Mouse (Mus musculus): ENCODE measurements around the gene Pex26. TPM values are rescaled to one million over a fixed set of nuclear protein-coding genes. Genes with fewer than 3 reads are reported as not detected.

The Pex26 gene
- polyA plus RNA-seq, 1 experiment: 8.3 TPM

DNA sequence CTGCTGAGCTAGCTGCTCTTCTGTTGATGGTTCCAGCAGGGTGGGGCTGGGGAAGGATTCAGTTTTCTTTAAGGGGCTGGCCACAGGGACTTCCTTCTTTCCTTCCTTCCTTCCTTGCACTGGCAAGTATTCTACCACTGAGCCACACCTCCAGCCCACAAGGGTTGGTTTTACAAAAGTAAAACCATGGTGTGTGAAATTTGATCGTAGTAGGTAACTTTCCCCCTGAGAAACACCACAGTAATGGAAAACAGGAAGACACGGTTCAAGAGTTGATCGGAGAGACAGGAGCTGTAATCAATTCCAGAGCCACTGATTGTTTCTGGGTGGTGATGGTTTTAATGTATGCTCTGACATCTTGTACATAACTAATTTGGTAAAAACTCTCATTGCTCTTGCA, 34.0 kb upstream of the Pex26 start:
- Histone ChIP-seq H3K27me3 (ENCODE audit: control insufficient read depth, insufficient read depth, low read length) (no peaks in the 10 kb centered on the region), H3K4me1 (ENCODE audit: control insufficient read depth, insufficient read depth, insufficient read length) (no peaks in the 10 kb centered on the region), H3K4me3 (ENCODE audit: extremely low read depth, insufficient read depth, insufficient read length) (no peak overlapping the region), H3K27ac (ENCODE audit: insufficient read depth, low read length) (no peak overlapping the region), H3K36me3 (ENCODE audit: control insufficient read depth, insufficient read depth, low read length) (no peaks in the 10 kb centered on the region)
- WGBS: 13% methylated on average over 3 of the region's 3 CpGs
- no peak for TF ChIP-seq CTCF (IDR thresholded peaks at IDR 0.05; ENCODE audit: extremely low read depth, insufficient read depth, insufficient read length, insufficient replicate concordance)
- no peak for TF ChIP-seq POLR2A (IDR thresholded peaks at IDR 0.05; ENCODE audit: low read depth, low read length)
- no peak for DNase-seq (ENCODE audit: low read depth in 1 of 2, low spot score in 2 of 2)

DNA sequence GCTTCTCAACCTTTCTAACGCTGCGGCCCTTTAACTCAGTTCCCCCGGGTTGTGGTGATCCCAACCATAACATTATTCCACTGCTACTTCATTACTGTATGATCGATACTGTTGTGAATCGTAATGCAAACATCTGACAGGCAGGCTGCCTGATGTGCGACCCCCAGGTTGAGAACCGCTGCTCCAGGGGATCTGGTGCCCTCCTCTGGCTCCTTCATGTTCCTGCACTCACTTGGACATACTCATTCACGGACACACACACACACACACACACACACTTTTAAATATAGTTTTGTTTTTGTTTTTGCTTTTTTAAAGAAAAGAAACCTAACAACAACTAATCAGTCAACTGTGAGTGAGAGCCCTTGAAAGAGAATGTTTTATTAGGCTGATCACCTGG, 33.3 kb upstream of the Pex26 start:
- H3K27me3 ChIP-seq (ENCODE audit: control insufficient read depth, insufficient read depth, low read length): no peaks in the 10 kb centered on the region
- DNase-seq (ENCODE audit: low read depth in 1 of 2, low spot score in 2 of 2): no peak
- no peak for TF ChIP-seq CTCF (IDR thresholded peaks at IDR 0.05; ENCODE audit: extremely low read depth, insufficient read depth, insufficient read length, insufficient replicate concordance)
- TF ChIP-seq POLR2A (IDR thresholded peaks at IDR 0.05; ENCODE audit: low read depth, low read length): no peak
- 97% methylated on average over 8 of the region's 8 CpGs for WGBS
- no peak overlapping the region for H3K4me3 ChIP-seq (ENCODE audit: extremely low read depth, insufficient read depth, insufficient read length)
- no peak overlapping the region for H3K27ac ChIP-seq (ENCODE audit: insufficient read depth, low read length)
- no peaks in the 10 kb centered on the region for H3K4me1 ChIP-seq (ENCODE audit: control insufficient read depth, insufficient read depth, insufficient read length)
- H3K36me3 ChIP-seq (ENCODE audit: control insufficient read depth, insufficient read depth, low read length): no peaks in the 10 kb centered on the region

DNA sequence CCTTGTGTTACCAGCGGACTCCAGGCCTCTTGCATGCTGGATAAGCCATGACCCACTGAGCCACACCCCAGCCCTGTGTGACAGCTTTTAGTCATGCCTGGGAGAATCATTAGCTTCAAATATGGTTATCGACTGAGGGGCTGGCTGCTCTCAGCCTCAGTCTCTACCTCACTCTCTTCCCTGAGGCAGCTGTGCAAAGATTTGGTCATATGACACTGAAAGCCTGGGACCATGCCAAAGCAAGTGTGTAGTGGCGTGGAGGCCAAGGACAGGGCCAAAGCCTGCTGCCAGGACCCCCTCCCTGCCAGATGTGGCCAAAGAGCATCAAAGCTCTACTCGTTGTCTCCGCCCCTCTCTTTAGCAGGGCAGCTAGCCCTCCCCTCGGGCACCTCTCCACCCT, 31.7 kb upstream of the Pex26 start:
- Histone ChIP-seq H3K27me3 (ENCODE audit: control insufficient read depth, insufficient read depth, low read length) (no peaks in the 10 kb centered on the region), H3K27ac (ENCODE audit: insufficient read depth, low read length) (no peak overlapping the region), H3K36me3 (ENCODE audit: control insufficient read depth, insufficient read depth, low read length) (no peaks in the 10 kb centered on the region), H3K4me1 (ENCODE audit: control insufficient read depth, insufficient read depth, insufficient read length) (no peaks in the 10 kb centered on the region), H3K4me3 (ENCODE audit: extremely low read depth, insufficient read depth, insufficient read length) (no peak overlapping the region)
- DNase-seq (ENCODE audit: low read depth in 1 of 2, low spot score in 2 of 2): no peak
- 86% methylated on average over 6 of the region's 6 CpGs for WGBS
- no peak for TF ChIP-seq CTCF (IDR thresholded peaks at IDR 0.05; ENCODE audit: extremely low read depth, insufficient read depth, insufficient read length, insufficient replicate concordance)
- TF ChIP-seq POLR2A (IDR thresholded peaks at IDR 0.05; ENCODE audit: low read depth, low read length): no peak

DNA sequence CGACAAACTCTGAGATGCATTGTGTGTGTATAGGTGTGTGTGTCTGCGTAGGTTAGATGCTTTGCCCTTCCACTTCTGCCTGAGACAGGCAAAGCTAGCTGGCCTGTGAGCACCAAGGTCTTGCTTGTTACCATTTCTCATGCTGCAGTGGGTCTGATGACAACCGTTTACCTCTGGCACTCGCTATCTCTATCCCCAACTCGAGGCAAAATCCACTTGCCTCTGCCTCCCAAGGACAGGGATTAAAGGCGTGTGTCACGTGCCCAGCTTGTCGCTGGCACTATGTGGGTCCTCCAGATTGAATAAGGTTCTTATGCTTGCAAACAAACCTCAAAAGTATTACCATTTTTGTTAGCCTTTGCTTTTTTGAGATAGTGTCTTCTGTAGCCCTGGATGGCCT, 30.3 kb upstream of the Pex26 start:
- no peak for TF ChIP-seq POLR2A (IDR thresholded peaks at IDR 0.05; ENCODE audit: low read depth, low read length)
- TF ChIP-seq CTCF (IDR thresholded peaks at IDR 0.05; ENCODE audit: extremely low read depth, insufficient read depth, insufficient read length, insufficient replicate concordance): no peak
- WGBS: 88% methylated on average over 8 of the region's 8 CpGs
- Histone ChIP-seq H3K27me3 (ENCODE audit: control insufficient read depth, insufficient read depth, low read length) (no peaks in the 10 kb centered on the region), H3K4me3 (ENCODE audit: extremely low read depth, insufficient read depth, insufficient read length) (no peak overlapping the region), H3K27ac (ENCODE audit: insufficient read depth, low read length) (no peak overlapping the region), H3K36me3 (ENCODE audit: control insufficient read depth, insufficient read depth, low read length) (no peaks in the 10 kb centered on the region), H3K4me1 (ENCODE audit: control insufficient read depth, insufficient read depth, insufficient read length) (no peaks in the 10 kb centered on the region)
- no peak for DNase-seq (ENCODE audit: low read depth in 1 of 2, low spot score in 2 of 2)

DNA sequence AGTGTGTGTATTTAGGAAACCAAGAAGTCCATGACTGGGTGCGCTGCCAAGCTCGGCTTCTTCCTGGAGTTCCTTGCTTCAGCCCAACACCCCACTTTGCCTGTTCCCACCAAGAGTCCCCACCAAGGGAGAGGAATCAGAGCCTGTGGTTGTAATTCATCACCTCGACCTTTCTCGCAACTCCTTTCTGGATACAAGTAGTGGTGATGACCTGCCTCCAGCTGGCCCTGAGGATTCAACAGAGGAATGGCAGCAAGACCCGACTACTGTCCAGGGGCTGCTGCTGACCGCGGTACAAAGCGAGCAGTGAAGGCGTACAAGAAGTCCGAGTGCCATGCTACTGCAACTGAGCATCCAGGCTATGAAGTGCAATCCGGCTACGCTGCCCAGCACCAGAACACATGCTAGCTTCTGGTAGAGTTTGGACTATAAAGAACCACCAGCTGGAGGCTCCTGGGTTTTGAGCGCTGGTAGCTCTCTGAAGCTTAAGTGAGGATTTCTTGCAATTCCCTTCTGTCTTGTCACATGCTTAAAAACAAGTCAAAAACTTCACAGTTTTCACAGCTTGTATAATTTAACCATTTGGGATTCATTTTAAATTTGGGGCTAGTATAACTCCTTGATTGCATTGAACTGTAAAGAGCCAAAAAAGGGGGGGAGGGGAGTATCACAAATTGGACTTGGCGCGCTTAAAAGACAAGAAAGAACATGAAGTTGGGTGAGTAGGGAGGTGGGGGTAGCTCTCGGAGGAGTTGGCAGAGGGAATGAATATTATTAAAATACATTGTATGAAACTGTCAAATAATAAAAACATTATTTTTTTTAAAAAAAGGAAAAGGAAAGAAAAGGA, 28.8 kb upstream of the Pex26 start:
- no peak overlapping the region for H3K27ac ChIP-seq (ENCODE audit: insufficient read depth, low read length)
- DNase-seq (ENCODE audit: low read depth in 1 of 2, low spot score in 2 of 2): no peak
- TF ChIP-seq POLR2A (IDR thresholded peaks at IDR 0.05; ENCODE audit: low read depth, low read length) (no peak), CTCF (IDR thresholded peaks at IDR 0.05; ENCODE audit: extremely low read depth, insufficient read depth, insufficient read length, insufficient replicate concordance) (no peak)
- H3K4me3 ChIP-seq (ENCODE audit: extremely low read depth, insufficient read depth, insufficient read length): no peak overlapping the region
- no peaks in the 10 kb centered on the region for H3K4me1 ChIP-seq (ENCODE audit: control insufficient read depth, insufficient read depth, insufficient read length)
- no peaks in the 10 kb centered on the region for H3K27me3 ChIP-seq (ENCODE audit: control insufficient read depth, insufficient read depth, low read length)
- WGBS: 96% methylated on average over 16 of the region's 16 CpGs
- H3K36me3 ChIP-seq (ENCODE audit: control insufficient read depth, insufficient read depth, low read length): no peaks in the 10 kb centered on the region

DNA sequence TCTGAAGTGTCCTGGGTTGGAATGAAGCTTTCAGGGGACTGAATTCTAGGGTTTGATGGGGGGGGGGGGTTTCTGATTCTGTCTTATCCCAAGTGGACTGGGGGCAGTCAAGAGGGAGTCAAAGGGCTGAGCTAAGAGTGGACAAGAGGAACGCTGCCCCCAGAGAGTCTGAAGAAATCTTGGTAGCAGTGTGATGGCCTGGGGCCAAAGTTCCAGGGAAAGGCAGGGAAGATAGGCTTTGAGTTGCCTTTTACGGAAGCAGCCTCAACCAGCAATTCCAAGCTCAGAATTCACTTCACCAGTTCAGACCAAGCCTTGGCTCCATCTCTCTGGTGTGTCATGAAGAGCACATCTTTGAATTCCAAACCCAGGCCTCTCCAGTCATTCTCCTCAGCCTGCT, 27.4 kb upstream of the Pex26 start:
- DNase-seq (ENCODE audit: low read depth in 1 of 2, low spot score in 2 of 2): no peak
- Histone ChIP-seq H3K27ac (ENCODE audit: insufficient read depth, low read length) (no peak overlapping the region), H3K4me1 (ENCODE audit: control insufficient read depth, insufficient read depth, insufficient read length) (no peaks in the 10 kb centered on the region), H3K27me3 (ENCODE audit: control insufficient read depth, insufficient read depth, low read length) (no peaks in the 10 kb centered on the region), H3K4me3 (ENCODE audit: extremely low read depth, insufficient read depth, insufficient read length) (no peak overlapping the region), H3K36me3 (ENCODE audit: control insufficient read depth, insufficient read depth, low read length) (no peaks in the 10 kb centered on the region)
- WGBS: 88% methylated on average over 2 of the region's 2 CpGs
- TF ChIP-seq POLR2A (IDR thresholded peaks at IDR 0.05; ENCODE audit: low read depth, low read length): no peak
- TF ChIP-seq CTCF (IDR thresholded peaks at IDR 0.05; ENCODE audit: extremely low read depth, insufficient read depth, insufficient read length, insufficient replicate concordance): no peak

DNA sequence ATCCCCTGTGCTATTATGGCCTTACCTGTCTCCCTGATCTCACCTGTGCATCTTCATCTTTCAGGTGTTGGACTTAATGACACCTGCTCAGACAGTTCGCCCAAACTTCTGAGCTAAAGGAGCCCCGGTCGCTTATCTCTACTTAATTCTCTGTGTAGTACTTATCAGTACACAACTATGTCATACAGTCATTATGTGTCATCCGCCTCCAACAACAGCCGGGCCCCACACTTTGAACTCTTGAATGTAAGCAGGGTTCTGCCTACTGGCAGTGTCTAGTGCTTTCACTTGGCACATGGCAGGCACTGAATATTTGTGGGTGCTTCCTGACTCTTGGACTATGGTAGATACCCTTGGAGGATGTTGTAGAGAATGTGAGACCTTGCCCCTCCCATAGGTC, 23.9 kb upstream of the Pex26 start:
- Histone ChIP-seq H3K4me1 (ENCODE audit: control insufficient read depth, insufficient read depth, insufficient read length) (no peaks in the 10 kb centered on the region), H3K36me3 (ENCODE audit: control insufficient read depth, insufficient read depth, low read length) (no peaks in the 10 kb centered on the region), H3K27me3 (ENCODE audit: control insufficient read depth, insufficient read depth, low read length) (no peaks in the 10 kb centered on the region), H3K27ac (ENCODE audit: insufficient read depth, low read length) (no peak overlapping the region), H3K4me3 (ENCODE audit: extremely low read depth, insufficient read depth, insufficient read length) (no peak overlapping the region)
- 87% methylated on average over 5 of the region's 5 CpGs for WGBS
- no peak for DNase-seq (ENCODE audit: low read depth in 1 of 2, low spot score in 2 of 2)
- TF ChIP-seq CTCF (IDR thresholded peaks at IDR 0.05; ENCODE audit: extremely low read depth, insufficient read depth, insufficient read length, insufficient replicate concordance) (no peak), POLR2A (IDR thresholded peaks at IDR 0.05; ENCODE audit: low read depth, low read length) (no peak)
